Mouse (Mus musculus): ENCODE data around the gene Lrrfip1. TPM values are rescaled to one million over a fixed set of nuclear protein-coding genes. Genes with fewer than 3 reads are reported as not detected.

The Lrrfip1 gene
- polyA plus RNA-seq, 1 experiment from 2014 or later = 122 TPM

- H3K4me1 ChIP-seq = peaks cover 88% of the 10 kb centered on the region
- H3K9ac ChIP-seq = peak overlapping the region; percentile 15
- H3K4me2 ChIP-seq = no peak overlapping the region
- peaks cover 62% of the 10 kb centered on the region for H3K36me3 ChIP-seq
- no peaks in the 10 kb centered on the region for H3K27me3 ChIP-seq (replicated peaks)
- no peaks in the 10 kb centered on the region for H3K9me3 ChIP-seq
- ATAC-seq (ENCODE audit: extremely low read depth, insufficient number of reproducible peaks, low FRiP score, low TSS enrichment) = no peak
- no peak overlapping the region for H3K4me3 ChIP-seq
- 14% methylated on average over 2 of the region's 2 CpGs for WGBS
- H3K27ac ChIP-seq (replicated peaks) = peak overlapping the region; percentile 96
Measured at GRCm38 (mm10) chr1:91085686-91086085, 87.1 kb downstream of the Lrrfip1 start.

- Histone ChIP-seq H3K9me3 (no peaks in the 10 kb centered on the region), H3K27me3 (replicated peaks) (no peaks in the 10 kb centered on the region), H3K4me1 (peaks cover 88% of the 10 kb centered on the region), H3K4me2 (no peak overlapping the region), H3K4me3 (no peak overlapping the region), H3K27ac (replicated peaks) (peak overlapping the region; percentile 96), H3K36me3 (peaks cover 63% of the 10 kb centered on the region), H3K9ac (peak overlapping the region; percentile 15)
- 11% methylated on average over 3 of the region's 3 CpGs for WGBS
- no peak for ATAC-seq (ENCODE audit: extremely low read depth, insufficient number of reproducible peaks, low FRiP score, low TSS enrichment)
Measured at GRCm38 (mm10) chr1:91086325-91086724, 87.8 kb downstream of the Lrrfip1 start.

GRCm38 (mm10) chr1:91086748-91087147 is 88.2 kb downstream of the Lrrfip1 start:
- no peak overlapping the region for H3K4me3 ChIP-seq
- peak overlapping the region; percentile 96 for H3K27ac ChIP-seq (replicated peaks)
- no peaks in the 10 kb centered on the region for H3K27me3 ChIP-seq (replicated peaks)
- ATAC-seq (ENCODE audit: extremely low read depth, insufficient number of reproducible peaks, low FRiP score, low TSS enrichment) = no peak
- no peaks in the 10 kb centered on the region for H3K9me3 ChIP-seq
- 48% methylated on average over 5 of the region's 5 CpGs for WGBS
- H3K36me3 ChIP-seq = peaks cover 64% of the 10 kb centered on the region
- peak overlapping the region; percentile 15 for H3K9ac ChIP-seq
- H3K4me2 ChIP-seq = no peak overlapping the region
- H3K4me1 ChIP-seq = peaks cover 88% of the 10 kb centered on the region

- 0 out of 2 replicates have a peak overlapping the region, but pooled peaks have one; percentile 13 for H3K27ac ChIP-seq (replicated peaks)
- H3K4me3 ChIP-seq = no peak overlapping the region
- peaks cover 64% of the 10 kb centered on the region for H3K36me3 ChIP-seq
- no peaks in the 10 kb centered on the region for H3K9me3 ChIP-seq
- WGBS = 78% methylated on average over 7 of the region's 7 CpGs
- ATAC-seq (ENCODE audit: extremely low read depth, insufficient number of reproducible peaks, low FRiP score, low TSS enrichment) = no peak
- no peaks in the 10 kb centered on the region for H3K27me3 ChIP-seq (replicated peaks)
- H3K4me1 ChIP-seq = peaks cover 85% of the 10 kb centered on the region
- no peak overlapping the region for H3K4me2 ChIP-seq
- H3K9ac ChIP-seq = no peak overlapping the region; the same call in 1 of the 2 replicates
Measured at GRCm38 (mm10) chr1:91088027-91088426, 89.5 kb downstream of the Lrrfip1 start.

- Histone ChIP-seq H3K27ac (replicated peaks) (0 out of 2 replicates have a peak overlapping the region, but pooled peaks have one; percentile 26), H3K9ac (no peak overlapping the region), H3K4me2 (no peak overlapping the region), H3K36me3 (peaks cover 65% of the 10 kb centered on the region), H3K27me3 (replicated peaks) (no peaks in the 10 kb centered on the region), H3K9me3 (no peaks in the 10 kb centered on the region), H3K4me3 (no peak overlapping the region), H3K4me1 (peaks cover 86% of the 10 kb centered on the region)
- ATAC-seq (ENCODE audit: extremely low read depth, insufficient number of reproducible peaks, low FRiP score, low TSS enrichment) = no peak
- 70% methylated on average over 8 of the region's 8 CpGs for WGBS
Measured at GRCm38 (mm10) chr1:91088941-91089340, 90.4 kb downstream of the Lrrfip1 start.

GRCm38 (mm10) chr1:91090456-91090855 is 91.9 kb downstream of the Lrrfip1 start:
- peaks cover 66% of the 10 kb centered on the region for H3K36me3 ChIP-seq
- peaks cover 86% of the 10 kb centered on the region for H3K4me1 ChIP-seq
- no peak overlapping the region for H3K4me3 ChIP-seq
- H3K27ac ChIP-seq (replicated peaks) = no peak overlapping the region
- H3K27me3 ChIP-seq (replicated peaks) = no peaks in the 10 kb centered on the region
- 72% methylated on average over 6 of the region's 6 CpGs for WGBS
- H3K4me2 ChIP-seq = no peak overlapping the region
- no peak for ATAC-seq (ENCODE audit: extremely low read depth, insufficient number of reproducible peaks, low FRiP score, low TSS enrichment)
- no peak overlapping the region for H3K9ac ChIP-seq
- no peaks in the 10 kb centered on the region for H3K9me3 ChIP-seq

GRCm38 (mm10) chr1:91092451-91092850 is 93.9 kb downstream of the Lrrfip1 start:
- peaks cover 80% of the 10 kb centered on the region for H3K4me1 ChIP-seq
- H3K4me3 ChIP-seq = no peak overlapping the region
- no peak for ATAC-seq (ENCODE audit: extremely low read depth, insufficient number of reproducible peaks, low FRiP score, low TSS enrichment)
- H3K27ac ChIP-seq (replicated peaks) = no peak overlapping the region
- 31% methylated on average over 6 of the region's 6 CpGs for WGBS
- H3K27me3 ChIP-seq (replicated peaks) = no peaks in the 10 kb centered on the region
- H3K36me3 ChIP-seq = peaks cover 76% of the 10 kb centered on the region
- no peak overlapping the region for H3K9ac ChIP-seq
- no peaks in the 10 kb centered on the region for H3K9me3 ChIP-seq
- no peak overlapping the region for H3K4me2 ChIP-seq

GRCm38 (mm10) chr1:91093296-91093695 is 94.8 kb downstream of the Lrrfip1 start:
- H3K4me1 ChIP-seq = peaks cover 79% of the 10 kb centered on the region
- H3K36me3 ChIP-seq = peaks cover 68% of the 10 kb centered on the region
- WGBS = 55% methylated on average over 2 of the region's 2 CpGs

GRCm38 (mm10) chr1:91094001-91094400 is 95.5 kb downstream of the Lrrfip1 start:
- Histone ChIP-seq H3K4me1 (peaks cover 78% of the 10 kb centered on the region), H3K4me2 (no peak overlapping the region), H3K9me3 (no peaks in the 10 kb centered on the region), H3K36me3 (peaks cover 62% of the 10 kb centered on the region), H3K27ac (replicated peaks) (peak overlapping the region; percentile 54), H3K9ac (no peak overlapping the region), H3K27me3 (replicated peaks) (no peaks in the 10 kb centered on the region), H3K4me3 (no peak overlapping the region)
- ATAC-seq (ENCODE audit: extremely low read depth, insufficient number of reproducible peaks, low FRiP score, low TSS enrichment) = no peak
- 38% methylated on average over 5 of the region's 5 CpGs for WGBS

More at GRCm38 (mm10) chr1:91093296-91093695, 94.8 kb downstream of the Lrrfip1 start:
- Histone ChIP-seq H3K27ac (replicated peaks) (peak overlapping the region; percentile 54; the same call in 1 of the 2 replicates), H3K4me3 (no peak overlapping the region), H3K9me3 (no peaks in the 10 kb centered on the region), H3K4me2 (no peak overlapping the region), H3K27me3 (replicated peaks) (no peaks in the 10 kb centered on the region), H3K9ac (no peak overlapping the region)
- no peak for ATAC-seq (ENCODE audit: extremely low read depth, insufficient number of reproducible peaks, low FRiP score, low TSS enrichment)

GRCm38 (mm10) chr1:91095258-91095657 is 96.7 kb downstream of the Lrrfip1 start:
- peak overlapping the region; percentile 54 for H3K27ac ChIP-seq (replicated peaks)
- H3K36me3 ChIP-seq = peaks cover 52% of the 10 kb centered on the region
- H3K9me3 ChIP-seq = no peaks in the 10 kb centered on the region
- no peak overlapping the region for H3K4me2 ChIP-seq
- no peaks in the 10 kb centered on the region for H3K27me3 ChIP-seq (replicated peaks)
- ATAC-seq (ENCODE audit: extremely low read depth, insufficient number of reproducible peaks, low FRiP score, low TSS enrichment) = no peak
- H3K4me1 ChIP-seq = peaks cover 75% of the 10 kb centered on the region
- peak overlapping the region; percentile 35; the same call in 1 of the 2 replicates for H3K9ac ChIP-seq
- 38% methylated on average over 3 of the region's 3 CpGs for WGBS
- no peak overlapping the region for H3K4me3 ChIP-seq

- no peak for ATAC-seq (ENCODE audit: extremely low read depth, insufficient number of reproducible peaks, low FRiP score, low TSS enrichment)
- Histone ChIP-seq H3K4me2 (no peak overlapping the region), H3K36me3 (peaks cover 52% of the 10 kb centered on the region), H3K9me3 (no peaks in the 10 kb centered on the region), H3K27ac (replicated peaks) (peak overlapping the region; percentile 53), H3K9ac (peak overlapping the region; percentile 35), H3K4me3 (no peak overlapping the region), H3K4me1 (peaks cover 69% of the 10 kb centered on the region), H3K27me3 (replicated peaks) (no peaks in the 10 kb centered on the region)
- WGBS = 34% methylated on average over 1 of the region's 1 CpGs
Measured at GRCm38 (mm10) chr1:91095853-91096252, 97.3 kb downstream of the Lrrfip1 start.

- no peak for ATAC-seq (ENCODE audit: extremely low read depth, insufficient number of reproducible peaks, low FRiP score, low TSS enrichment)
- Histone ChIP-seq H3K36me3 (peaks cover 52% of the 10 kb centered on the region), H3K4me1 (peaks cover 65% of the 10 kb centered on the region), H3K9me3 (no peaks in the 10 kb centered on the region), H3K27me3 (replicated peaks) (no peaks in the 10 kb centered on the region), H3K4me3 (no peak overlapping the region), H3K9ac (no peak overlapping the region), H3K4me2 (no peak overlapping the region), H3K27ac (replicated peaks) (0 out of 2 replicates have a peak overlapping the region, but pooled peaks have one; percentile 53)
- WGBS = 63% methylated on average over 5 of the region's 5 CpGs
Measured at GRCm38 (mm10) chr1:91096490-91096889, 98.0 kb downstream of the Lrrfip1 start.

Measured in heart, embryonic 13.5 days (tissue).